Mouse (Mus musculus) gastrocnemius, postnatal 14 days (tissue): ENCODE results near the gene Apoa2. TPM values are rescaled to one million over a fixed set of nuclear protein-coding genes. Genes with fewer than 3 reads are reported as not detected.

Experiments used
- DNase-seq: peaks from one replicate; pipeline ENCODE4 v3.0.0; 2021; ENCODE audit warnings: mixed read lengths
- intact Hi-C: fragments of 180-260 bp; cut with DNase I; formaldehyde crosslinking; loops from one replicate; pipeline ENCODE4 v1.15.1; 2025; ENCODE audit warnings: low total_unique reads
- long read RNA-seq, 2 experiments: library from polyadenylated mRNA; stranded (forward); transcript quantifications; one replicate each; pipeline ENCODE4 v2.0.0; 2021
- total RNA-seq, 2 experiments: library from RNA; stranded (reverse); gene quantifications; 2 replicates each; pipeline ENCODE4 v1.2.3; 2021

Apoa2 gene
- not detected for total RNA-seq
- long read RNA-seq, experiment 1: 0 reads
- long read RNA-seq, experiment 2, partial matches to known transcripts: 0 of 1 reads
- long read RNA-seq, experiment 2, other reads (novel, unspliced or antisense): 1 of 1 reads

GRCm38 (mm10) chr1:171224857-171225256, at the start of gene Apoa2:
Gene Apoa2 (plus strand): TSS chr1:171225054.
- DNase-seq: no peak
- intact Hi-C loops: no loop called here

- no peak for DNase-seq
- intact Hi-C loops: no loop called here
Observed at GRCm38 (mm10) chr1:171179487-171180171, 45.2 kb upstream of the Apoa2 start.

GRCm38 (mm10) chr1:171183025-171183424, 41.8 kb upstream of the Apoa2 start:
- intact Hi-C loops: no loop called here
- DNase-seq: no peak

- intact Hi-C loops: no loop called here
- DNase-seq: no peak
Observed at GRCm38 (mm10) chr1:171183620-171184019, 41.2 kb upstream of the Apoa2 start.

DNA sequence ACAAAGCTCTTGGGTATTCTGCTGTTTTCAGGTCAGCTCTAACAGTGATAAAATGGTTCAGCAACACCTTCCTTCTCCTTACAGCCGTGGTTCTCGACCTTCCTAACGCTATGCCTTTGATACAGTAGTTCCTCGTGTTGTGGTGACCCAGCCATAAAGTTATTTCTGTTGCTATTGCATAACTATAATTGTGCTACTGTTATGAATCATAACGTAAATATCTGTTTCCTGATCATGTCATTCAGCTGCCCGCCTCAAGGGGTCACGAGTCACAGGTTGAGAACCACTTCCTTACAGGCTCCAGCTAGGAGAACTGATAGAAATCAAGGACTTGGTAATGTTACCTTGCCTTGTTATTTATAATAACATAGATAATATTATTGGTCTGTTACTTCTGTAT, 40.5 kb upstream of the Apoa2 start:
- intact Hi-C loops: no loop called here
- DNase-seq: no peak

- intact Hi-C loops: no loop called here
- no peak for DNase-seq
Observed at GRCm38 (mm10) chr1:171185655-171186054, 39.2 kb upstream of the Apoa2 start.

- intact Hi-C loops: no loop called here
- DNase-seq: no peak
Observed at GRCm38 (mm10) chr1:171187851-171188700, 36.8 kb upstream of the Apoa2 start.

DNA sequence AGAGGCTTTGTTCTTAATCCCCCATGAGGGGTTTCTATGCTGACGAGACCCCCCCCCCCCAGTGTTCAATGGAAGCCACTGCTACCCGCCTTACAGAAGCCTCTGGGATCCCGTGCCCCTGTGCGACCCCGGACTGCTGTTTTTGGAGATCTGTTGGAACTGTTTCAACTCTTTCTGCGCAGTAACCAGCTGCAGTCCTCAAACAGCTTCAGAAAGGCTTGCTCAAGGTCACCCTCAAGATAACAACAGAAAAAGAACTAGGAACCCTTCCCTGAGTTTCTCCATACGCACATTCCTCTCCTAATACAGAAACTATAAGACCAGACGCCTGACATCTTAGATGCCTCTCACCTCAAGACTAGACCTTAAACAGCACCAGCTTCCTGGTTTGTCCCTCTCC, 35.8 kb upstream of the Apoa2 start:
- intact Hi-C loops: no loop called here
- DNase-seq: no peak

DNA sequence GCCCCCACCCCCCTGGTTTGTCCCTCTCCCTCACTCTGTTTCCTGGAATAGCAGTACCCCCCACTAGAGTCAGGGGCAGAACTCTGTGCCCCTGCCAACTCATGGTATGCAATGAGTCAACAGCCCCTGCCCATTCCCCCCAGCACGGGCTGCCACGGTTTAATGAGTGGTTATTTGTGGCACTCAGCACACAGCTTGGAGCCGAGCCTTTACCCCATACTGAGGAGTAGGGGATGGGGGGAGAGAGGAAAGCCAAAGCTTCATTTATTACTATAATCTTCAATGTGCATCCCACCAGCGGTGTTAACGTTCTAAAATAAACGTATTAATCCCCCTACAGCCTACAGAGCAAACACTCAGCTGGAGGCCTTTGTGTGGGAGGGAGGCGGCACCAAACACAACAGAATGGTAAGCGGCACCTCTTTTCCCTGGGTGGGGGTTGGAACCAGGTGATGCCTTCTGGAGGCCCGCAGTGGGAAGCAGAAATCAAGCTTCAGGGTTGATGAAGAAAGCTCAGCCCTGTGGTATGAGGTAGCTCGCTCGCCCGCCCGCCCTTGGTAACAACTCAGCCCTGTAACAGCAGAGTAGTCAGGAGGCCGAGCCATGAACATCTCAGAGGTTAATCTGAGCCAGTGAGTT, 35.3 kb upstream of the Apoa2 start:
- no peak for DNase-seq
- intact Hi-C loops: no loop called here

DNA sequence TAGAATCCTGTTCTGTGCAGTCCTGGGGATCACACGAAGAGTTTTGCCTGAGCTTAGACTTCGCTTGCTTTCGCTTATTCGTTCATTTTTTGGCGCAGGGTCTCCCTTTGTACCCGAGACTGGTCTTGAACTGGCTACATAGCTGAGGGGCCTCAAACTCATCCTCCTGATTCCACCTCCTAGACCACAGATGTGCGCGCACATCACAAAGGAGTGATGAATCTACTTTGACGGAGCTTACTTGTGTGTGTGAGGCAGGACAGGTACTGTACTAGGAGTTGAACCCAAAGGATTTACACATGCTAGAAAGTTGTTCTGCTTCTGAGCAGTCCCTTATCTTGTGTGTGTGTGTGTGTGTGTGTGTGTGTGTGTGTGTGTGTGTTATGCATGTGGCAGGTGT, 34.0 kb upstream of the Apoa2 start:
- intact Hi-C loops: no loop called here
- no peak for DNase-seq

- intact Hi-C loops: no loop called here
- no peak for DNase-seq
Observed at GRCm38 (mm10) chr1:171192283-171192682, 32.6 kb upstream of the Apoa2 start.

GRCm38 (mm10) chr1:171193093-171193840, 31.6 kb upstream of the Apoa2 start:
- DNase-seq: no peak
- intact Hi-C loops: no loop called here

DNA sequence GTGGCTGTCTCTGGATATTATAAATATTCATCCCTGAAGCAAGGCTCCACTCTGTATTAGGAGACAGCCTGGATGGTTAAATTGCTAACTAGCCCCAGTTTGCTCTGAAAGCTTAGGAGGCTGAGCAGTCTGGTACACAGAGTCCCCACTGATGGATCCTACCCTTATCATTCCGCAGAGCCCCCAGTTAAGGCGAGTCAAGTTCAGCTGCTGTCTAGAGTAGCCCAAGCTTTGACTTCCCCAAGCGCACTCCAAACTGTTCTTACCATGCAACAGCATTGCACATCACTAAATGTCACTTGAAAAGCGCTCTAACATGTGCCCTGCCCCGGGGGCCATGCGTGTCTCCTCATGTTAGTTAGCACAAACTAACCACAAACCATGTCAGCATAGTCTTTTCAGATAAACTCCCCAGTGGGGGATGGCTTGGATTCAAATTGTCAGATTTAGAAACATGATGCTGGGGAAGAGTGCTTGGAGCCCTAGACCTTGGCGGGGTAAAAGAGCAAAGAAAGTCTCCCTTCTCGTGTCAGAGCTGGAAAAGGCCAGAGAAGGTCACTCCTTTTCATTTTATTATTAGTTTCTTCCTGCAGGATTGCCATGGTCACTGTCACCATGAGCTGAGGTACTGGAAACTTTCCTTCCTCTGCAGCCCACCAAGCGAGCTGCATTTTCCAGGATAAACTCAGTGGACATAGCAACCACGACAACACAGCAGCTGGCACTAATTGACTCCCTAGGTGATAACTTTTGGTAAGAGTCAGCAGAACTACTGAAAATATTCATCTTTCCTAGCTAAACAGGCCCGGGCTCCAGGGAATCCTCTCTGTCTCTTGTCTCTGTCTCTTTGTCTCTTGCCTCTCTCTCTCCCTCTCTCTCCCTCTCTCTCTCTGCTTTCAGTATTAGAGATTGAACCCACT, 30.7 kb upstream of the Apoa2 start:
- DNase-seq: no peak
- intact Hi-C loops: no loop called here

- DNase-seq: no peak
- intact Hi-C loops: no loop called here
Observed at GRCm38 (mm10) chr1:171195046-171195822, 29.6 kb upstream of the Apoa2 start.

- peak; percentile 36 for DNase-seq
- intact Hi-C loops: no loop called here
Observed at GRCm38 (mm10) chr1:171195887-171196397, 28.9 kb upstream of the Apoa2 start, which contains the start of gene Pcp4l1. Gene Pcp4l1 (minus strand): TSS chr1:171196268.

- intact Hi-C loops: no loop called here
- no peak for DNase-seq
Observed at GRCm38 (mm10) chr1:171199532-171199931, 25.3 kb upstream of the Apoa2 start.

GRCm38 (mm10) chr1:171200769-171201168, 24.1 kb upstream of the Apoa2 start:
- no peak for DNase-seq
- intact Hi-C loops: no loop called here
